In the genomic region with DNA sequence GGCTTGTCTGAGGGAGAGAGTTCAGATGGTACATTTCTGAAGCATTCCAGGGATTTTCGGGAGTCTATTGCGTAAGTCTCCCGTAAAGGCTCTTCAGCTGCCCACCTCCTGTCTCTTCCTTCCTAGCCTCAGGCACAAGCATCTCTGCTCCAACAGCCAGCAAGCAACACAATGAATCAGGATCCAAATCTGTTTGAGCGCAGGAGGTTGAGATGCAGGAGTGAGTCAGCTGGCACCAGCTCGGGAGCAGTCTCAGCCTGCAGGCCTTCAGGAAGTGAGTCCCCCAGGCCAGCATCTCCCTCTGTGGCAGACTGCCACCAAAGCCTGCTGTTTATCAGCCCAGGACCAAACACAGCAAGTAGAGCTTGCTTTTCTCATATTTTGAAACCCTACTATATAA, we compare ENCODE assay signal across 9 mouse cellular contexts. TPM values are rescaled to one million over a fixed set of nuclear protein-coding genes. Genes with fewer than 3 reads are reported as not detected.
DNase-seq lines count a peak whose midpoint lies in the region; TF ChIP-seq lines count a peak whose summit lies in the region.
"Had no signal": no experiment of that assay in that cellular context is flagged by ENCODE, and none has a peak within 500 bp of the region (broad histone marks: within the 10 kb centered on the region; RNA-seq: fewer than 3 reads in every experiment).

No protein-coding gene starts in this region.

- H3K27me3 ChIP-seq in thymus, adult 2 months (ENCODE audit: control insufficient read depth, insufficient read depth, low read length) = no peaks in the 10 kb centered on the region
- H3K27me3 ChIP-seq: hindbrain, embryonic 15.5 days had no signal

- peak; percentile 42 for DNase-seq in ovary, postnatal 36 days (ENCODE audit: low spot score)
- no peak for DNase-seq in ovary, postnatal 14 days (ENCODE audit: low spot score)
- peak; percentile 68 to 69 for DNase-seq in cerebellum, postnatal 10 days
- DNase-seq in heart, adult 8-10 months (ENCODE audit: low spot score) = peak; percentile 63
- peak; percentile 75 for DNase-seq in left cerebral cortex, adult 11 months (ENCODE audit: low spot score)
- peak; percentile 83 for DNase-seq in right cerebral cortex, postnatal 25 days
- DNase-seq in thymus, adult 2 months = no peak
- DNase-seq in c-Kit-positive CD71-positive TER-119-positive erythroid progenitor cells, embryonic 14.5 days (ENCODE audit: low spot score) = no peak

- no peak overlapping the region for H3K4me3 ChIP-seq in thymus, adult 2 months (ENCODE audit: control insufficient read depth, insufficient read depth, low read length)
- H3K4me3 ChIP-seq: hindbrain, embryonic 15.5 days had no signal

- TF ChIP-seq POLR2A in thymus, adult 2 months (IDR thresholded peaks at IDR 0.05; ENCODE audit: control insufficient read depth, extremely low read depth, insufficient read depth, low read length, poor library complexity) = no peak

- no peaks in the 10 kb centered on the region for H3K36me3 ChIP-seq in thymus, adult 2 months (ENCODE audit: control insufficient read depth, insufficient read depth, low read length)
- H3K36me3 ChIP-seq: hindbrain, embryonic 15.5 days had no signal

- no peak for TF ChIP-seq CTCF in thymus, adult 2 months (IDR thresholded peaks at IDR 0.05; ENCODE audit: borderline replicate concordance, control insufficient read depth, extremely low read depth, insufficient read depth, low read length, poor library complexity)

- no peak overlapping the region for H3K27ac ChIP-seq in thymus, adult 2 months (ENCODE audit: control insufficient read depth, insufficient read depth, low read length)
- H3K27ac ChIP-seq: hindbrain, embryonic 15.5 days had no signal

- 81% methylated on average over 5 of the region's 5 CpGs for WGBS in thymus, adult 2 months

- H3K4me1 ChIP-seq in thymus, adult 2 months (replicated peaks; ENCODE audit: control insufficient read depth, insufficient read depth, low read length) = peaks cover 3% of the 10 kb centered on the region; the same call in 1 of the 2 replicates
- H3K4me1 ChIP-seq: hindbrain, embryonic 15.5 days had no signal

RNA-seq across cellular contexts. Expression of a gene that starts 15.6 kb away (rescaled TPM):
- 1,000 to 10,000 TPM; 1,427 to 1,918 (median 1,690) TPM for total RNA-seq in heart, adult 8-10 months (2022)
- polyA plus RNA-seq in thymus, adult 2 months (2012; rRNA removed) = 159 and 250 TPM in 2 replicates

RNA-seq across cellular contexts. Expression of a gene that starts 23.9 kb away (rescaled TPM):
- total RNA-seq in heart, adult 8-10 months (2022) = 10 to 100 TPM; 22.2 to 33.6 (median 29.8) TPM
- 71.4 and 81.9 TPM in 2 replicates for polyA plus RNA-seq in thymus, adult 2 months (2012; rRNA removed)

Comparison
In these comparisons a context has a peak if more than half of its experiments do, and no peak if none do; other contexts are left out.
1. DNase-seq: peak in ovary, postnatal 36 days (single experiment), cerebellum, postnatal 10 days (2 of 2), heart, adult 8-10 months (single experiment), left cerebral cortex, adult 11 months (single experiment) and right cerebral cortex, postnatal 25 days (single experiment); none in ovary, postnatal 14 days (single experiment), thymus, adult 2 months (single experiment) and c-Kit-positive CD71-positive TER-119-positive erythroid progenitor cells, embryonic 14.5 days (single experiment).